Mouse (Mus musculus) heart, postnatal 0 days (tissue): ENCODE measurements around the gene Mia2. TPM values are rescaled to one million over a fixed set of nuclear protein-coding genes. Genes with fewer than 3 reads are reported as not detected.

Experiments used
- ATAC-seq: fragments of 200-750 bp; cut with Nextera tagmentation; 2 replicates; pipeline ENCODE4 v1.8.0; 2017; ENCODE audit warnings: low read depth, moderate number of reproducible peaks, moderate library complexity; ENCODE audit not compliant: insufficient read depth
- DNase-seq: peaks from one replicate; pipeline ENCODE4 v3.0.0-alpha.2; 2016; ENCODE audit warnings: low spot score
- H3K27ac ChIP-seq: fragments of 300-500 bp; sonication (generic); 2 replicates; pipeline ENCODE4 v1.5.1; 2014; ENCODE audit warnings: low read depth, mild to moderate bottlenecking
- H3K27me3 ChIP-seq: fragments of 300-500 bp; sonication (generic); 2 replicates; pipeline ENCODE4 v1.6.1; 2014; ENCODE audit warnings: low read length, mixed read lengths; ENCODE audit not compliant: control insufficient read depth, insufficient read depth
- H3K36me3 ChIP-seq: fragments of 300-500 bp; sonication (generic); replicated peaks from 2 replicates; pipeline ENCODE4 v1.6.1; 2014; ENCODE audit warnings: low read length, mixed read lengths; ENCODE audit not compliant: control insufficient read depth, insufficient read depth
- H3K4me1 ChIP-seq: fragments of 300-500 bp; sonication (generic); 2 replicates; pipeline ENCODE4 v1.6.1; 2014; ENCODE audit warnings: antibody characterized with exemption; ENCODE audit not compliant: control insufficient read depth, insufficient read depth
- H3K4me2 ChIP-seq: fragments of 300-500 bp; sonication (generic); 2 replicates; pipeline ENCODE4 v1.6.1; 2014; ENCODE audit warnings: low read depth, mild to moderate bottlenecking, low read length, moderate library complexity
- H3K4me3 ChIP-seq: fragments of 300-500 bp; sonication (generic); 2 replicates; pipeline ENCODE4 v1.5.1; 2014; ENCODE audit warnings: low read depth, low read length
- H3K9ac ChIP-seq: fragments of 300-500 bp; sonication (generic); replicated peaks from 2 replicates; pipeline ENCODE4 v1.6.1; 2014; ENCODE audit warnings: low read depth, low read length, mixed read lengths
- H3K9me3 ChIP-seq: fragments of 300-500 bp; sonication (generic); replicated peaks from 2 replicates; pipeline ENCODE4 v1.6.1; 2016; ENCODE audit warnings: low read length; ENCODE audit not compliant: control insufficient read depth
- CTCF ChIP-seq: IDR thresholded peaks from 2 replicates; pipeline ENCODE4 v1.5.1; 2016; ENCODE audit warnings: antibody characterized with exemption, control low read depth, low read depth
- EP300 ChIP-seq: IDR thresholded peaks from 2 replicates; pipeline ENCODE4 v1.6.1; 2016; ENCODE audit warnings: antibody characterized with exemption, low read depth
- WGBS: fragments of 180-500 bp; shearing (Covaris S2); extraction: QIAGEN DNeasy Blood & Tissue Kit; methylation state at CpG from one replicate; pipeline ENCODE4 v1.1.7; 2014; 5-methylcytosine and 5-hydroxymethylcytosine counted together
- polyA plus RNA-seq: library from polyadenylated mRNA; unstranded; fragments of >200 nt; fragmentation: Nextera tagmentation; extraction: Ambion mirVana; gene quantifications from 2 replicates; pipeline ENCODE4 v1.2.1, GENCODE M21; 2015
- total RNA-seq: library from RNA; depleted of rRNA; stranded (reverse); fragments of >200 nt; gene quantifications from 2 replicates; pipeline ENCODE4 v1.2.3, GENCODE M21; 2014; ENCODE audit warnings: low replicate concordance; rRNA removed

The Mia2 gene
- total RNA-seq (25.4 and 32.3 TPM in 2 replicates), polyA plus RNA-seq (43.6 and 43.8 TPM in 2 replicates)

DNA sequence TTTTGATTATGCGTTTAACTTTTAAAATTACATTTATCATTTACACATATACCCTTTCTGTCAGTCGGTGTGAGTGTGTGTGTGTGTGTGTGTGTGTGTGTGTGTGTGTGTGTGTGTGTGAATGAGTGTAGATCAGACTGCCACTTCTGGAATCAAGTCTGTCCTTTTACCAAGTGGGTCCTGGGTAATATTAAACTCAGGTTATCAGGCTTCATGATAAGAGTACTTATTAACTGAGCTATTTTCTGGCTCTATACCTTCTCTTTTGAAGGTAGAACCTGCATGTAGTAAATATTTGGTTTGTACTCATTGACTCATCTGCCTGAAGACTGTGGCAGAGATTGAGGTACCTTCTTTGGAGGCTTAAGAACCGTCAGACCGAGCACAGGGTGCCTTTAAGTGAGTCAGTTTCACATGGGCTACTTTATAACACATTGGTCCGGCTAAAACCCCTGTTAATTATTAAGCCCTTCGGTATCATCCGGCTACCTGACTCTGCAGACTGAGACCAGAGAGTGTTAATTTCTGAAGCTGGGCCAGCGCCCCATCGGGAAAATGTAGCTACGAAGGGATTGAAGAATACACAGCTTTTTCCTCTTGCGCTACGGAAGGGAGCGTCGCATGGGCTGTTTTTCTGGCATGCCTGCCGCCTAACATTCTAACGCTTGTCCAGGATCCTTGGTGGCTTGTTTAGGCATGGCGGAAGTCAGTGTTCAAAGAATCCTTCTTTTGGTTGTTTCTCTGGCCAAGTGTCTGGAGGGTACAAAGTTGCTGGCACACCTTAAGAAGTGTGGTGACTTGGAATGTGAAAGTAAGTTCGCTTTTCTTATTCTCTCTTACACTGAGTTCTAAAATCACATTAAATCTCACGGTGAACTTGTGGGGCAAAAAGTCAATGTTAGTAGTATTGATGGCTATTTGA lies at the start of gene Mia2:
TSS of gene Mia2 (plus strand) at position 696 of the 922 bp plus-strand sequence.
- TF ChIP-seq CTCF (no peak), EP300 (no peak)
- Histone ChIP-seq H3K36me3 (no peaks in the 10 kb centered on the region), H3K27me3 (no peaks in the 10 kb centered on the region), H3K27ac (no peak within 1 kb of the TSS), H3K9me3 (no peaks in the 10 kb centered on the region), H3K9ac (no peak within 1 kb of the TSS), H3K4me3 (no peak within 1 kb of the TSS), H3K4me2 (no peak within 1 kb of the TSS), H3K4me1 (no peaks in the 10 kb centered on the region)
- WGBS = 80% methylated on average over 19 of the region's 19 CpGs
- DNase-seq = no peak
- ATAC-seq = no peak

DNA sequence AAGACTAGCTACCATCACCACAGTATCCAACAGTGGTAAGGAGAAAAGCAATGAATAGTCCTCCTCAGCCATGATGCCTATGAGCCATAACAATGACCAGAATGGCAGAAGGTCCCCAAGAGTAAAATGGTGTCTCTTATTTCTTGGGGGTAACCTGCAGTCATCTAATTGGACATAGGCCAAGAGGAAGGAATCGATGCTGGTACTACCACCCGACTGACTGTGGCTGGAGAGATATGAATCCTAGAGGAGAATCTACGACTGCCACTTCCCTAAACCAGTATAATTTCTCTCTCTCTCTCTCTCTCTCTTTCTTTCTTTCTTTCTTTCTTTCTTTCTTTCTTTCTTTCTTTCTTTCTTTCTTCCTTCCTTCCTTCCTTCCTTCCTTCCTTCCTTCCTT lies 43.1 kb upstream of the Mia2 start:
- H3K4me2 ChIP-seq = no peak overlapping the region
- TF ChIP-seq EP300 = no peak
- no peak for TF ChIP-seq CTCF
- H3K4me1 ChIP-seq = no peaks in the 10 kb centered on the region
- WGBS = 84% methylated on average over 3 of the region's 3 CpGs
- H3K9ac ChIP-seq = no peak overlapping the region
- H3K9me3 ChIP-seq = no peaks in the 10 kb centered on the region
- no peak overlapping the region for H3K27ac ChIP-seq
- no peak for ATAC-seq
- DNase-seq = no peak
- H3K4me3 ChIP-seq = no peak overlapping the region
- H3K27me3 ChIP-seq = no peaks in the 10 kb centered on the region
- H3K36me3 ChIP-seq = peaks cover 25% of the 10 kb centered on the region

DNA sequence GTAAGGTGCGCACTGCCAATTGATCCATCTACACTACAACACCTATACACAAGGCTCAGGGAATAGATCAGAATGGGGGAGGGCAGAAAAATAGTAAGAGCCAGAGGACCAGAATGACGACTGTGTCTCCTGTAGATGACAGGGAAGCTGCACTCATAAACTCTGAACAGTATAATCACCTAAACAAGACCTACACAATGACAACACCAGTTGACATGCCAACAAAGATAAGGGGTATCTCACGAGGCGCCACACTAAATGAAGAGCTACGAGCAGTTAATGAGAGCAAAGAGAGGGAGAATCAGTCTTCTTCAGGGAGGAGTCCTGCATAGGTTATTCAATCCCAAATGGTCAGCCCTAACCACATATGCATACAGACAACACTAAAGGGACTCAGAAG lies 42.4 kb upstream of the Mia2 start:
- ATAC-seq (no peak), DNase-seq (no peak)
- H3K36me3 ChIP-seq = peaks cover 20% of the 10 kb centered on the region
- H3K4me1 ChIP-seq = no peaks in the 10 kb centered on the region
- no peaks in the 10 kb centered on the region for H3K9me3 ChIP-seq
- no peaks in the 10 kb centered on the region for H3K27me3 ChIP-seq
- TF ChIP-seq CTCF (no peak), EP300 (no peak)
- H3K4me3 ChIP-seq = no peak overlapping the region
- no peak overlapping the region for H3K4me2 ChIP-seq
- 60% methylated on average over 5 of the region's 5 CpGs for WGBS
- no peak overlapping the region for H3K27ac ChIP-seq
- H3K9ac ChIP-seq = no peak overlapping the region

DNA sequence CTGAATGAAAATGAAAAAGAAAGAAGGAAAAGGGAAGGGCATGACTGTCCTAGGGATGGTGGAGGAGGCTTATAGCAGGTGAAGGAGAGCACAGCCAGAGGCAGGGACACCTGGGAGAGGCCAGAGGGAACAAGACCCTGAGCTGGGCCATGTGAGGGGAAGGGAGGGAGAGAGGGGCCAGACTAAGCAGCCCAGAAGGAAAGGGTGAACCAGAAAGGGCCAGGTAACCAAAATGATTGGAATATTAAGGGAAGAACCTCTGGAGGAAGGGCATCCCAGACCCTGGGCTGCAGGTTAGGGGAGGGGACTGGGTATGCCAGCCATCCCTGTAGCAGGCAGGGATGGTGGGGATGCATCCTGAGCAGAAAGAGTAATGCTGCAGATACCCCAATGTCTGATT lies 41.6 kb upstream of the Mia2 start:
- Histone ChIP-seq H3K27me3 (no peaks in the 10 kb centered on the region), H3K4me2 (no peak overlapping the region), H3K9ac (no peak overlapping the region), H3K4me3 (no peak overlapping the region), H3K4me1 (no peaks in the 10 kb centered on the region), H3K36me3 (peaks cover 17% of the 10 kb centered on the region), H3K9me3 (no peaks in the 10 kb centered on the region), H3K27ac (no peak overlapping the region)
- DNase-seq = no peak
- ATAC-seq = no peak
- no peak for TF ChIP-seq CTCF
- no peak for TF ChIP-seq EP300

DNA sequence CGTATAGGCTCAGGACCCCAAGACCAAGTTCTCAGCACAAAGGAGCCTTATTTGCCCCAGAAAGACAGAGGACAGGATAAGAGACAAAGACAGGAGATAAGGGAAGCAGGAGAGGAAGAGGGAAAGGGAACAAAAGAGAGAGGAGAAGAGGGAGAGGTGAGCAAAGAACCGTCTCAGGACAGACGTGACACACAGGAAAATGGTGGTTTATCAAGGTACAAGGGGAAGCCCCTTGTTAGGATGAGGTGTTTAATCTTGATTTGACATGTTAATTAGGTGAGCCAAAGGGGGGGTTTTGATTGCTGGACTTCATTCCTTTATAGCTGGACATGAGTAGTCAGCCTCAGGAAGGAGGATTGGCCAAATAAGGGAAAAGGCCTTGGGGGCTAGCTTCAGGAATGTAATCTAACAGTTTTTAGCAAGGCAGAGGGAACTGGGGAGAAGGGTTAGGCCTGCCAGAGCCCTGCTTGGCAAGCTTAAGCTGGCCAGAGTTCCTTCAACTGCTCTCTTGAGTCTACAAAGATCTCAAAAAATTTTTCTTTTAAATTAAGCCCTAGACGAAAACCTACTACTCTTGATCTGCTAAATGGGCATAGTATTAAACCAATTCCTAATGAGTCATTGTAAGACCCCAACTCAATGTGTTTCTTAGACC lies 40.3 kb upstream of the Mia2 start:
- WGBS = 65% methylated on average over 4 of the region's 4 CpGs
- DNase-seq (no peak), ATAC-seq (no peak)
- peaks cover 10% of the 10 kb centered on the region; the same call in 1 of the 2 replicates for H3K4me1 ChIP-seq
- no peaks in the 10 kb centered on the region for H3K9me3 ChIP-seq
- no peak overlapping the region for H3K9ac ChIP-seq
- no peak overlapping the region for H3K4me3 ChIP-seq
- no peaks in the 10 kb centered on the region for H3K27me3 ChIP-seq
- H3K36me3 ChIP-seq = peaks cover 16% of the 10 kb centered on the region
- TF ChIP-seq CTCF (no peak), EP300 (no peak)
- H3K4me2 ChIP-seq = no peak overlapping the region
- no peak overlapping the region for H3K27ac ChIP-seq
